Mouse (Mus musculus): ENCODE data around the gene Tsacc.

- TF ChIP-seq EP300 (IDR thresholded peaks at IDR 0.05; ENCODE audit: low read depth) (no peak), CTCF (IDR thresholded peaks at IDR 0.05; ENCODE audit: low read depth) (no peak)
These were observed 57.9 kb downstream of the Tsacc start for GRCm38 (mm10) chr3:88238866-88239391.
